Mouse (Mus musculus): ENCODE data around the gene Gm37240.

DNA sequence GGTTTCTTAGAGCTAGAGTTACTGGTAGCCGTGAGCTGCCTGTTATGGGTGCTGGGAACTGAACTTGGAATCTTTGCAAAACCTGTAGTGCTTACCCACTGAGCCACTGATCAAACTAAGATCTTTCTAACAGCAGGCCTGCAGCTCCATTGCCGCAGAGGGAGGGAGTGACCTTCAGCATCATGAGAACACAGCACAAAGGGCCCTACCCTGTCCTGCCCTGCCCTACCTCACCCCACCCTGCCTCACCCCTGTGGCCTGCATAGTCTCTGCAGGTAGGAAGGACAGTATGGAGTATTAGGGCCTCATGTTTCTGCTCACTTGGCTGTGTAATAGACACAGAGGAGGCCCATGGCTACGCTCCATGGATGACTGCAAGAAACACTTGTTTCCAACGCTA is 1248.5 kb downstream of the Gm37240 start:
- TF ChIP-seq CTCF (IDR thresholded peaks at IDR 0.05; ENCODE audit: control insufficient read depth, insufficient read depth, low read length) (no peak), POLR2A (IDR thresholded peaks at IDR 0.05; ENCODE audit: borderline replicate concordance, control insufficient read depth, low read depth, low read length) (no peak)
